Mouse (Mus musculus) forebrain, embryonic 11.5 days (tissue): ENCODE measurements around the gene Slco1a6. TPM values are rescaled to one million over a fixed set of nuclear protein-coding genes. Genes with fewer than 3 reads are reported as not detected.
"Not testable (repeated sequence)": the region's sequence is repeated elsewhere in the genome, so short reads cannot be mapped to it uniquely, and the experiment has no call there.

Experiments
- ATAC-seq: fragments of 200-750 bp; cut with Nextera tagmentation; replicated peaks from 2 replicates; pipeline ENCODE4 v1.8.0; 2017; ENCODE audit warnings: moderate TSS enrichment; ENCODE audit not compliant: low FRiP score
- DNase-seq: peaks from one replicate; pipeline ENCODE4 v3.0.0-alpha.2; 2017; ENCODE audit warnings: low spot score
- H3K27ac ChIP-seq: fragments of 300-500 bp; sonication (generic); 2 replicates; pipeline ENCODE4 v1.5.1; 2014; ENCODE audit warnings: low read depth, low read length
- H3K27me3 ChIP-seq: fragments of 300-500 bp; sonication (generic); 2 replicates; pipeline ENCODE4 v1.6.1; 2014; ENCODE audit warnings: mild to moderate bottlenecking, low read length, mixed read lengths; ENCODE audit not compliant: control insufficient read depth, insufficient read depth
- H3K36me3 ChIP-seq: fragments of 300-500 bp; sonication (generic); 2 replicates; pipeline ENCODE4 v1.6.1; 2014; ENCODE audit warnings: mild to moderate bottlenecking, low read length, moderate library complexity, mixed read lengths; ENCODE audit not compliant: control insufficient read depth, insufficient read depth
- H3K4me1 ChIP-seq: fragments of 300-500 bp; sonication (generic); replicated peaks from 2 replicates; pipeline ENCODE4 v1.6.1; 2014; ENCODE audit warnings: low read length, mixed read lengths; ENCODE audit not compliant: control insufficient read depth, insufficient read depth
- H3K4me2 ChIP-seq: fragments of 300-500 bp; sonication (generic); 2 replicates; pipeline ENCODE4 v1.6.1; 2014; ENCODE audit warnings: low read depth, mild to moderate bottlenecking, low read length, moderate library complexity, mixed read lengths; ENCODE audit not compliant: severe bottlenecking
- H3K4me3 ChIP-seq: fragments of 300-500 bp; sonication (generic); 2 replicates; pipeline ENCODE4 v1.5.1; 2014; ENCODE audit warnings: low read depth, low read length
- H3K9ac ChIP-seq: fragments of 300-500 bp; sonication (generic); 2 replicates; pipeline ENCODE4 v1.6.1; 2014; ENCODE audit warnings: low read length
- H3K9me3 ChIP-seq: fragments of 300-500 bp; sonication (generic); 2 replicates; pipeline ENCODE4 v1.6.1; 2016; ENCODE audit warnings: low read length, mixed read lengths; ENCODE audit not compliant: control insufficient read depth
- WGBS: fragments of 180-500 bp; shearing (Covaris S2); extraction: QIAGEN DNeasy Blood & Tissue Kit; methylation state at CpG from one replicate; pipeline ENCODE4 v1.1.7; 2014; 5-methylcytosine and 5-hydroxymethylcytosine counted together
- polyA plus RNA-seq: library from polyadenylated mRNA; unstranded; fragments of >200 nt; fragmentation: Nextera tagmentation; extraction: Ambion mirVana; gene quantifications from 2 replicates; pipeline ENCODE4 v1.2.1, GENCODE M21; 2014

The Slco1a6 gene
- polyA plus RNA-seq = not detected in 2 replicates

GRCm38 (mm10) chr6:142208421-142208820, at the start of gene Slco1a6:
Slco1a6 (minus strand) TSS chr6:142208521.
- H3K9ac ChIP-seq = no peak within 1 kb of the TSS
- H3K36me3 ChIP-seq = no peaks in the 10 kb centered on the region
- no peaks in the 10 kb centered on the region for H3K4me1 ChIP-seq
- no peaks in the 10 kb centered on the region for H3K9me3 ChIP-seq
- H3K27ac ChIP-seq = no peak within 1 kb of the TSS
- no peak within 1 kb of the TSS for H3K4me2 ChIP-seq
- 93% methylated on average over 4 of the region's 4 CpGs for WGBS
- no peak for DNase-seq
- no peak within 1 kb of the TSS for H3K4me3 ChIP-seq
- ATAC-seq = no peak
- H3K27me3 ChIP-seq = no peaks in the 10 kb centered on the region

- not testable (repeated sequence) for H3K4me1 ChIP-seq, ATAC-seq, H3K27ac ChIP-seq, H3K36me3 ChIP-seq, H3K27me3 ChIP-seq, DNase-seq, H3K9me3 ChIP-seq, H3K4me2 ChIP-seq, H3K4me3 ChIP-seq, H3K9ac ChIP-seq
- 80% methylated on average over 1 of the region's 1 CpGs for WGBS
Observed at GRCm38 (mm10) chr6:142250738-142251307, 42.5 kb upstream of the Slco1a6 start.

- Histone ChIP-seq H3K4me1 (no peaks in the 10 kb centered on the region), H3K27ac (no peak overlapping the region), H3K4me2 (no peak overlapping the region), H3K9me3 (no peaks in the 10 kb centered on the region), H3K36me3 (no peaks in the 10 kb centered on the region), H3K27me3 (no peaks in the 10 kb centered on the region), H3K9ac (no peak overlapping the region), H3K4me3 (no peak overlapping the region)
- 87% methylated on average over 5 of the region's 5 CpGs for WGBS
- ATAC-seq (no peak), DNase-seq (no peak)
Observed at GRCm38 (mm10) chr6:142245065-142245464, 36.7 kb upstream of the Slco1a6 start.

GRCm38 (mm10) chr6:142239468-142239867, 31.1 kb upstream of the Slco1a6 start:
- DNase-seq (no peak), ATAC-seq (no peak)
- H3K4me2 ChIP-seq = no peak overlapping the region
- no peaks in the 10 kb centered on the region for H3K27me3 ChIP-seq
- H3K27ac ChIP-seq = no peak overlapping the region
- H3K36me3 ChIP-seq = no peaks in the 10 kb centered on the region
- 73% methylated on average over 1 of the region's 1 CpGs for WGBS
- H3K9ac ChIP-seq = no peak overlapping the region
- H3K4me3 ChIP-seq = no peak overlapping the region
- H3K4me1 ChIP-seq = no peaks in the 10 kb centered on the region
- no peaks in the 10 kb centered on the region for H3K9me3 ChIP-seq

DNA sequence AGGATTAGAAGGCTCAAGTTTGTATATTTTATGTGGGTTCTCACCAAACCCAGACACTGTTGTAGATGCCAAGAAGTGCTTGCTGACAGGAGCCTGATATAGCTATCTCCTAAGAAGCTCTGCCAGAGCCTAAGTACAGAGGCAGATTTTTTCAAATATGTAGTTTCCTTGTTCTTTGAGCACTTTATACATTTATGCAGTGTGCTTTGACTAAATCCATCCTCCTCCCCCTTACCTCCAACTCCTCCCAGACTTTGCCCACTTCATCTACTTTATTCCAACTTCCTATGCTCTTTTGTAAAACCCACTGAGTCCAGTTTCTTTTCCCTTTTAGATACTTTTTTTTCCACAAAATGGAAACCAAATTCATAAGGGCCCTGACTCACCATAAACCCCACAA, 11.8 kb upstream of the Slco1a6 start:
- no peaks in the 10 kb centered on the region for H3K9me3 ChIP-seq
- H3K4me2 ChIP-seq = no peak overlapping the region
- H3K27me3 ChIP-seq = no peaks in the 10 kb centered on the region
- ATAC-seq (no peak), DNase-seq (no peak)
- no peak overlapping the region for H3K27ac ChIP-seq
- no peak overlapping the region for H3K9ac ChIP-seq
- H3K4me1 ChIP-seq = no peaks in the 10 kb centered on the region
- no peaks in the 10 kb centered on the region for H3K36me3 ChIP-seq
- no peak overlapping the region for H3K4me3 ChIP-seq

DNA sequence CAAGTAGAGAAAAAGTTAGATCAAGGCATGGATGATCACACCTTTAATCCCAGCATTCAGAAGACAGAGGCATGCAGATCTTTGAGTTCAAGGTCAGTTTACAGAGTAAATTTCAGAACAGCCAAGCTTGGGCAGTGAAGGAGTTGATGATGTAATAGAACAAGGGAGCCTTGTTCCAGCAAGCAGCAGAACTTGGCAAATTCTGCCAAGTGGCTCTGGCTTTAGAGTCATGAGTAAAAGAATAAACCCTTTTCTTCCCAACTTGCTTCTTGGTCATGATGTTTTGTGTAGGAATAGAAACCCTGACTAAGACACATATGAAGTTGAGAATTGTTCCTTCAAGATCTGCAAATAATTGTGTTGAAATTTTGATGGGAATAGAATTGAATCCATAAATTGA, 3.5 kb upstream of the Slco1a6 start:
- H3K9me3 ChIP-seq = no peaks in the 10 kb centered on the region
- no peak for DNase-seq
- H3K4me2 ChIP-seq = no peak overlapping the region
- H3K27ac ChIP-seq = no peak overlapping the region
- H3K36me3 ChIP-seq = no peaks in the 10 kb centered on the region
- H3K9ac ChIP-seq = no peak overlapping the region
- no peak for ATAC-seq
- no peaks in the 10 kb centered on the region for H3K27me3 ChIP-seq
- H3K4me3 ChIP-seq = no peak overlapping the region
- no peaks in the 10 kb centered on the region for H3K4me1 ChIP-seq

DNA sequence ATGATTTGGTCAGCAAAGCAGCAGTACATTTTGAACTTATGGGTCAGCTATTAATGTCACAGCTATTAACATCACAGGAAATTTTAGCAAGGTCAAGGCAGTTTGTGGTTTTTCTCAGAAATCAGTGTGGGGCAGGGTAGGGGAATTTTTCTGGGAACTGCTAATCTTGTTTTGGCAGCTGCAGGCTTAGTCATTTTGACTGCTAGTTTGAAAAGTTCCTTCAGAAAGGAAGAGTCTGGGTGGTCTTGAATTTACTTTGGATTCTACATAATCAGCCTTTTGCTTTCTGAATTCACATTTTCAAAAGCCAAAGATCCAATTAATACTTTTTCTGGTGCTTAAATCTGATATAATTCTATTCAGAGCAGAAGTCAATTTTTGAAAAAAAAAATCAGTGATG, 1.4 kb upstream of the Slco1a6 start:
- no peak for ATAC-seq
- H3K36me3 ChIP-seq = no peaks in the 10 kb centered on the region
- H3K4me3 ChIP-seq = no peak overlapping the region
- no peak overlapping the region for H3K9ac ChIP-seq
- H3K4me1 ChIP-seq = no peaks in the 10 kb centered on the region
- no peak overlapping the region for H3K27ac ChIP-seq
- H3K9me3 ChIP-seq = no peaks in the 10 kb centered on the region
- no peaks in the 10 kb centered on the region for H3K27me3 ChIP-seq
- DNase-seq = no peak
- H3K4me2 ChIP-seq = no peak overlapping the region

DNA sequence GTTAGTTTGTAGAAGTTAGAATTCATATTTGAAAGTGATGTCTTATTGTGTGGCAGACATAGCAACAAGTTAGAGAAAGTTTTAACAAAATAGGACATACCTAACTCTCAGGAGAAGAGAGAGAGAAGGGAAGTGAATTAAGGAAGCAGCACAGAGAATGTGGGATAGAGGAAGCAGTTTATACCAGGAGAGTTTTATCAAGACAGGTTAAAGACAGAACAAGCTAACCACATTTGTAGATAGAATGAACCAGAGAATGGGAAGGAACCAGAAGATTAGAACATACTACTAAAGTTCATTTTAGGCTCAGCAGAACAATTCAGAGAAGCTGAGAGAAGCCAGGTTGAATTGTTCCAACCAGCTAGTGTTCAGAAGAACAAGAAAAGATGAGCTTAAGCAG, 7.8 kb downstream of the Slco1a6 start:
- no peak overlapping the region for H3K27ac ChIP-seq
- H3K36me3 ChIP-seq = no peaks in the 10 kb centered on the region
- no peak overlapping the region for H3K4me2 ChIP-seq
- ATAC-seq = no peak
- no peak overlapping the region for H3K4me3 ChIP-seq
- no peaks in the 10 kb centered on the region for H3K9me3 ChIP-seq
- H3K4me1 ChIP-seq = no peaks in the 10 kb centered on the region
- H3K9ac ChIP-seq = no peak overlapping the region
- no peaks in the 10 kb centered on the region for H3K27me3 ChIP-seq
- no peak for DNase-seq

GRCm38 (mm10) chr6:142194245-142194644, 14.1 kb downstream of the Slco1a6 start:
- ATAC-seq = no peak
- no peak overlapping the region for H3K4me3 ChIP-seq
- H3K36me3 ChIP-seq = no peaks in the 10 kb centered on the region
- no peak for DNase-seq
- H3K9ac ChIP-seq = no peak overlapping the region
- WGBS = 92% methylated on average over 8 of the region's 8 CpGs
- no peak overlapping the region for H3K4me2 ChIP-seq
- no peaks in the 10 kb centered on the region for H3K4me1 ChIP-seq
- H3K27ac ChIP-seq = no peak overlapping the region
- H3K9me3 ChIP-seq = no peaks in the 10 kb centered on the region
- no peaks in the 10 kb centered on the region for H3K27me3 ChIP-seq
